Mouse (Mus musculus) liver, adult 2 months (tissue): Measurements from ENCODE around the gene Cux2. TPM values are rescaled to one million over a fixed set of nuclear protein-coding genes. Genes with fewer than 3 reads are reported as not detected.
A peak's percentile ranks its signal among the peaks of the same experiment; 100 is the strongest.
"Not testable (repeated sequence)": the region's sequence is repeated elsewhere in the genome, so short reads cannot be mapped to it uniquely, and the experiment has no call there.

ENCODE experiments used
- DNase-seq: peaks from one replicate; pipeline ENCODE4 v3.0.0-alpha.2; 2011; ENCODE audit warnings: low read depth, low spot score; ENCODE audit errors: extremely low read depth
- H3K27ac ChIP-seq: fragments of 200-500 bp; replicated peaks from 2 replicates; pipeline ENCODE4 v1.5.1; 2012; ENCODE audit warnings: low read depth, mild to moderate bottlenecking, control low read depth, inconsistent platforms, low read length; ENCODE audit not compliant: insufficient read depth
- H3K27me3 ChIP-seq: fragments of 200-500 bp; 2 replicates; pipeline ENCODE4 v1.6.1; 2012; ENCODE audit warnings: mild to moderate bottlenecking, moderate library complexity, low read length, inconsistent platforms; ENCODE audit not compliant: control insufficient read depth, insufficient read depth
- H3K36me3 ChIP-seq: fragments of 200-500 bp; 2 replicates; pipeline ENCODE4 v1.6.1; 2012; ENCODE audit warnings: low read length, inconsistent platforms; ENCODE audit not compliant: control insufficient read depth, insufficient read depth
- H3K4me1 ChIP-seq: fragments of 200-500 bp; 2 replicates; pipeline ENCODE4 v1.6.1; 2011; ENCODE audit warnings: low read length; ENCODE audit not compliant: control insufficient read depth, insufficient read depth
- H3K4me3 ChIP-seq: fragments of 200-500 bp; 2 replicates; pipeline ENCODE4 v1.5.1; 2011; ENCODE audit warnings: low read depth, mild to moderate bottlenecking, control low read depth, low read length, moderate library complexity; ENCODE audit not compliant: insufficient read depth
- H3K79me2 ChIP-seq: fragments of 200-500 bp; 2 replicates; pipeline ENCODE4 v1.6.1; 2012; ENCODE audit warnings: inconsistent platforms, mild to moderate bottlenecking, low read length, moderate library complexity; ENCODE audit not compliant: control insufficient read depth, insufficient read depth
- H3K9ac ChIP-seq: fragments of 200-500 bp; 2 replicates; pipeline ENCODE4 v1.6.1; 2012; ENCODE audit warnings: low read depth, mild to moderate bottlenecking, control low read depth, inconsistent platforms, low read length
- CTCF ChIP-seq: fragments of 200-500 bp; IDR thresholded peaks from 2 replicates; pipeline ENCODE4 v1.5.1; 2011; ENCODE audit warnings: low read depth, low read length, control low read depth
- POLR2A ChIP-seq: fragments of 200-500 bp; IDR thresholded peaks from 2 replicates; pipeline ENCODE4 v1.6.1; 2011; ENCODE audit warnings: low read length, control low read depth; ENCODE audit not compliant: insufficient read depth; ENCODE audit errors: extremely low read depth
- WGBS: fragments of 180-500 bp; shearing (Covaris S2); methylation state at CpG from one replicate; pipeline ENCODE4 v1.1.7; 2018; 5-methylcytosine and 5-hydroxymethylcytosine counted together
- polyA plus RNA-seq: library from polyadenylated mRNA; depleted of rRNA; stranded (reverse); fragments of >200 nt; gene quantifications from 2 replicates; pipeline ENCODE4 v1.2.3, GENCODE M21; 2012
- total RNA-seq: library from RNA; depleted of rRNA; stranded (reverse); fragments of >200 nt; gene quantifications from 2 replicates; pipeline ENCODE4 v1.2.3, GENCODE M21; 2014

Cux2 gene
- total and polyA plus RNA-seq, 2 experiments, result 4.1 to 11.6 TPM

DNA sequence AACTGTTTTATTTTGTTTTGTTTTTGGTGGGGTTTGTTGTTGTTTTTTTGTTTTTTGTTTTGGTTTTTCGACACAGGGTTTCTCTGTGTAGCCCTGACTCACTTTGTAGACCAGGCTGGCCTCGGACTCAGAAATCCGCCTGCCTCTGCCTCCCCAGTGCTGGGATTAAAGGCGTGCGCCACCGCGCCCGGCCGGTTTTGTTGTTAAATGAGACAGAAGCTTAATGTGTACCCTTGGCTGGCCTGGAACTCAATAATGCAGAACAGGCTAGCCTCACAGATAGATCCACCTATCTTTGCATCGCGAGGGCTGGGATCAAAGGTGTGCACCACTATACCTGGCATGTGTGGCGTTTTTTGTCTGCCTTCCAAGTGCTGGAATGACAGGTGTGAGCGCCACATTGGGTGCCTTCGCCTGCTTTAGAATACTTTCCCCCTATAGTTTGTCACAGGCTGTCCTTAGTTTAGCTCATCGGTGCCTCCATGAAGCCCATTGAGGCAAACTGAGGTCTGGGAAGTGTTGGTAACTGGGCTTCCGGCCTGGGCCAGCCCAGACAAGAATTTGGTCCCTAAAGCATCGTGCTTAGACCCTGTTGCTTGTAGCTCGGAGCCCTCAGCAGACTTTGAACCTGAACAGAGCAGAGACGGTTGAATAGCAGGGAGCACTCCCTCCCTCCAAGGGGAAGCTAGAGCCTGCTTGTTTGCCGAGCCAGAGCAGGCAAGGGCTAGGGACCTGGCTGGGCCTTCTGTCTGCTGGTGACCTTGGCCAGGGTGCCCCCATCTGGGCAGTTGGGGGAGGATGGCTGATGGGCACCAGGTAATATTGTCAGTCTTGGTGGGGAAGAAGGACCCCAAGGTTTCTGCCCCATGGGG lies 200.2 kb downstream of the Cux2 start:
- no peaks in the 10 kb centered on the region for H3K36me3 ChIP-seq
- 23% methylated on average over 20 of the region's 20 CpGs for WGBS
- H3K79me2 ChIP-seq, result peaks cover 4% of the 10 kb centered on the region; the same call in 1 of the 2 replicates
- H3K27ac ChIP-seq, result 0 out of 2 replicates have a peak overlapping the region, but pooled peaks have one; percentile 8
- H3K4me1 ChIP-seq, result peaks cover 20% of the 10 kb centered on the region
- TF ChIP-seq CTCF (peak; percentile 24; the same call in 1 of the 2 replicates), POLR2A (no peak)
- no peaks in the 10 kb centered on the region for H3K27me3 ChIP-seq
- peak overlapping the region; percentile 95 for H3K9ac ChIP-seq
- H3K4me3 ChIP-seq, result peak overlapping the region; percentile 93
- peak; percentile 44 for DNase-seq

DNA sequence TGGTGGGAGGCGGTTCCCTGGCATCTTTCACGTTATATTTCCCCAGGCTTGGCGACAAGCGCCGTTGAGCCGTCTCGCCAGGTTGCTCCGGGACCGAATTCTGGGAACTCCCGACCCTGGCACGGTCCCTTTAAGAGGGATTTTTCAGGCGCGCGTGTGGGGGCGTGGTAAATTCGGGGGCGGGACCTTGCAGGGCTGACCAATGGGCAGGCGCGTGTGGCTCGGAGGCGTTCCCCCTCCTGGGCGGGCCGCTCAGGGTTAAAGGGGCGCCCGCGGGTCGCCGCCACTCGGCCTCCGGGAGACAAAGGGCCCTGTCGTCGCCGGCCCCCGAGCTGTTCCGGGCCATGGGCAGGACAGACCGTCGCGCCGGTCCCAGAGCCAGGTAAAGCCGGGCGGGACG lies 201.2 kb downstream of the Cux2 start, which contains the start of gene Pheta1:
TSS of gene Pheta1 (plus strand) at position 242 of the 400 bp plus-strand sequence.
- Histone ChIP-seq H3K4me1 (peaks cover 15% of the 10 kb centered on the region), H3K9ac (peak within 1 kb of the TSS; percentile 95), H3K36me3 (no peaks in the 10 kb centered on the region), H3K79me2 (peaks cover 4% of the 10 kb centered on the region; the same call in 1 of the 2 replicates), H3K4me3 (peak within 1 kb of the TSS; percentile 93), H3K27me3 (no peaks in the 10 kb centered on the region), H3K27ac (peak within 1 kb of the TSS; percentile 83)
- DNase-seq, result peak; percentile 80
- TF ChIP-seq POLR2A (peak; percentile 69), CTCF (no peak)
- WGBS, result 1% methylated on average over 40 of the region's 42 CpGs

DNA sequence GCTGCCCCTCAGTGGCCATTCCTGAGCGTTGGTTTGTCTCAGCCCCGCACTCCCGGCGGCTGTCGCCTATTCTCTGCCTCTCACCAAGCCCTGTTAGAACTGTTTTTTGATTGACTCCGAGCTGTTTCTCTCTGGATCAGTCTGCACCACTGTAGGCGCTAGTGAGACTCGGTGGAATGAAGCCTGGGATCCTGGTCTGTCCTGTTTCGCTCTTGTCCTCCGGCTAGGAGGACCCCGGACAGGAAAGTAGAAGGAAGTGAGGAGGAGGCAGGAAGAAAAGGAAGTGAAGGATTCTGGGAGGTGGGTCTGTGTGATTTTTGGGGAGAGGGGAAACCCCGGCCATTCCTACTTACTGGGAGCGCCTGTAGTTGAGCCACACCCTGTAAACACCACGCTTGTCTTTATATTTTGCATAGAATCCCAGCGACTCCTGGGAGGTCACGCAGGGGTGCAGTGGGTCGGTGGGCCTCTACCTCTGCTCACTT lies 201.8 kb downstream of the Cux2 start:
- no peaks in the 10 kb centered on the region for H3K36me3 ChIP-seq
- TF ChIP-seq CTCF (peak; percentile 22; the same call in 1 of the 2 replicates), POLR2A (no peak)
- peaks cover 4% of the 10 kb centered on the region; the same call in 1 of the 2 replicates for H3K79me2 ChIP-seq
- H3K27me3 ChIP-seq, result no peaks in the 10 kb centered on the region
- peak overlapping the region; percentile 61 for H3K27ac ChIP-seq
- H3K4me1 ChIP-seq, result peaks cover 9% of the 10 kb centered on the region
- peak overlapping the region; percentile 40 for H3K4me3 ChIP-seq
- H3K9ac ChIP-seq, result peak overlapping the region; percentile 51
- WGBS, result under 1% methylated on average over 17 of the region's 17 CpGs
- DNase-seq, result peak; percentile 72

DNA sequence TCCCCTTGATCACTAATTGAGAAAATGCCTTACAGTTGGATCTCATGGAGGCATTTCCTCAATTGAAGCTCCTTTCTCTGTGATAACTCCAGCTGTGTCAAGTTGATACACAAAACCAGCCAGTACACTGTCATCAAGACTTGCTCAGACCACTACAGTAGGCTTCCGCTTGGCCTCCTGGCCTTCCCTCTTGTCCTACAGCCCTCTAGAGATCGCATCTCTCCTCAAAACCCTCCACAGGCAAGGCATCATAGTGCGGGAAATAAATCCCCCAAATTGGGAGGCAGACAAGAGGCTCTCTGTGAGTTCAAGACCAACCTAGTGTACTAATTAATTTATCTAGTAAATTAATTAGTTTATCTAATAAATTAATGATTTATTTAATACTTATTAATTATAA lies 202.6 kb downstream of the Cux2 start:
- not testable (repeated sequence) for H3K4me3 ChIP-seq, DNase-seq, H3K79me2 ChIP-seq, H3K9ac ChIP-seq, H3K27ac ChIP-seq, H3K36me3 ChIP-seq, H3K27me3 ChIP-seq
- H3K4me1 ChIP-seq, result peaks cover 11% of the 10 kb centered on the region
- 91% methylated on average over 3 of the region's 3 CpGs for WGBS

DNA sequence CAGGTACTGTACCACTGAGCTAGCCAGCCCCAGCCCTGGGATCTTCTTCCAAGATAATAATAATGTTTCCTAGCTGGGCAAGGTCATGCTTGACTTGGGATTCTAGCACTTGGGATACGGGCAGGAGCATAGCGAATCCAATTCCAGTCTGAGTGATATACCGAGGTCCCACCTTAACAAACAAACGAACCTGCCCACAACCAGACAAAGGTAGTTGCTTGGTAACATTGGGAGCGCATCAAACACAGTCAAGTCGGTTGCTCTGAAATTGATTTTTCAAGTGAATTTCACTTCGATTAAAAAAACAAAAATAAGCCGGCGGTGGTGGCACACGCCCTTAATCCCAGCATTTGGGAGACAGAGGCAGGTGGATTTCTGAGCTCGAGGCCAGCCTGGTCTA lies 203.6 kb downstream of the Cux2 start:
- 55% methylated on average over 11 of the region's 11 CpGs for WGBS

More for the DNA sequence above, 203.6 kb downstream of the Cux2 start:
- no peak for TF ChIP-seq POLR2A
- TF ChIP-seq CTCF, result no peak
- H3K27me3 ChIP-seq, result no peaks in the 10 kb centered on the region
- H3K4me1 ChIP-seq, result peaks cover 15% of the 10 kb centered on the region
- H3K27ac ChIP-seq, result no peak overlapping the region
- DNase-seq, result peak; percentile 71
- H3K36me3 ChIP-seq, result no peaks in the 10 kb centered on the region
- peaks cover 4% of the 10 kb centered on the region; the same call in 1 of the 2 replicates for H3K79me2 ChIP-seq
- H3K4me3 ChIP-seq, result no peak overlapping the region
- no peak overlapping the region for H3K9ac ChIP-seq
